Mouse (Mus musculus): ENCODE data around the gene Phf13.

DNA sequence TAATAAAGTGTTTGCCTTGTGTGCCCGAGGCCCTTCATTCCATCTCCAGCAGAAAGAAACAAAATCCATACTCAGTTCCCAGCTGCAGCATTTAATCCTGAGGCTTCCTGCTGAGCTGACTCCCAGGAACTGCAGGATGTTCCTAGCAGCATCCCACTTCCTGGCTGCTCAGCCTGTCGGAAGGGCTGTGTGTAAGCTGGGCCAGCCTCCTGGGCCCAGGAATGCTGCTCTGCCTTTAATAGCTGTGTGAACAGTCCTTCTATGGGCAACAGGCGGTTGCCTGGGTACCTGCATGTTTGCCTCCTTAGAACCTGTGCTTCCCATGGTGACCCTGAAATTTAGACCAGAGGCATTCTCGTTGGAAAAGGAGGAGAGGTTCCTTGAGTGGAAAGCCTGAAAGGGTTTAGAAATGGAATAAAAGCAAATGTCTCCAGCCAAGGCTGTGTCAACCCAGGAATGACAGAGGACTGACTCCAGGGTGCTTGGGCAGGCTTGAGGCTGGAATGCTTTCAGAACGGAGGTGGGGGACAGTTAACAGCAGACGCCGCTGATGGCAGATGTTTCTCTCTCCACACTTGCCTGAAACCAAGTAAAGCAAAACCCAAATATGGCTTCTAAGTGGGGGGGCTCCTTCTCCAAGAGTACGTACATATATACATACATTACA lies 11.6 kb upstream of the Phf13 start:
- no peak for TF ChIP-seq POLR2A (IDR thresholded peaks at IDR 0.05; ENCODE audit: borderline replicate concordance, low read depth, low read length)
- TF ChIP-seq CTCF (IDR thresholded peaks at IDR 0.05; ENCODE audit: low read depth, low read length) = no peak

All from bone marrow macrophage, adult 2 months (primary cell).